Mouse (Mus musculus) embryonic facial prominence, embryonic 12.5 days (tissue): ENCODE results near the gene Krtap5-4. TPM values are rescaled to one million over a fixed set of nuclear protein-coding genes. Genes with fewer than 3 reads are reported as not detected.
"Not testable (repeated sequence)": the region's sequence is repeated elsewhere in the genome, so short reads cannot be mapped to it uniquely, and the experiment has no call there.

Experiments
- ATAC-seq: fragments of 200-750 bp; cut with Nextera tagmentation; 2 replicates; pipeline ENCODE4 v1.8.0; 2017; ENCODE audit not compliant: insufficient number of reproducible peaks, insufficient read depth, low FRiP score, low TSS enrichment
- H3K27ac ChIP-seq: fragments of 300-500 bp; sonication (generic); 2 replicates; pipeline ENCODE4 v1.5.1; 2016; ENCODE audit warnings: mild to moderate bottlenecking
- H3K27me3 ChIP-seq: fragments of 300-500 bp; sonication (generic); 2 replicates; pipeline ENCODE4 v1.6.1; 2016; ENCODE audit warnings: mild to moderate bottlenecking, moderate library complexity
- H3K36me3 ChIP-seq: fragments of 300-500 bp; sonication (generic); 2 replicates; pipeline ENCODE4 v1.6.1; 2016; ENCODE audit warnings: mild to moderate bottlenecking
- H3K4me1 ChIP-seq: fragments of 300-500 bp; sonication (generic); 2 replicates; pipeline ENCODE4 v1.6.1; 2016
- H3K4me2 ChIP-seq: fragments of 300-500 bp; sonication (generic); replicated peaks from 2 replicates; pipeline ENCODE4 v1.6.1; 2016; ENCODE audit warnings: mild to moderate bottlenecking, moderate library complexity
- H3K4me3 ChIP-seq: fragments of 300-500 bp; sonication (generic); 2 replicates; pipeline ENCODE4 v1.5.1; 2016; ENCODE audit warnings: mild to moderate bottlenecking
- H3K9ac ChIP-seq: fragments of 300-500 bp; sonication (generic); 2 replicates; pipeline ENCODE4 v1.6.1; 2016; ENCODE audit warnings: mild to moderate bottlenecking, moderate library complexity
- H3K9me3 ChIP-seq: fragments of 300-500 bp; sonication (generic); 2 replicates; pipeline ENCODE4 v1.6.1; 2016; ENCODE audit warnings: mild to moderate bottlenecking, moderate library complexity
- WGBS: fragments of 180-500 bp; shearing (Covaris S2); methylation state at CpG from one replicate; pipeline ENCODE4 v1.1.7; 2016; 5-methylcytosine and 5-hydroxymethylcytosine counted together
- polyA plus RNA-seq: library from polyadenylated mRNA; unstranded; fragments of >200 nt; fragmentation: Nextera tagmentation; extraction: Ambion mirVana; gene quantifications from 2 replicates; pipeline ENCODE4 v1.2.1, GENCODE M21; 2016

The Krtap5-4 gene
- polyA plus RNA-seq, 1 experiment from 2014 or later = not detected

GRCm38 (mm10) chr7:142293851-142294250 lies 9.5 kb upstream of the Krtap5-4 start:
- not testable (repeated sequence) for H3K4me2 ChIP-seq, H3K36me3 ChIP-seq, H3K27ac ChIP-seq, H3K27me3 ChIP-seq, H3K9me3 ChIP-seq, H3K4me1 ChIP-seq, H3K4me3 ChIP-seq, H3K9ac ChIP-seq, ATAC-seq
- 0% methylated on average over 2 of the region's 2 CpGs for WGBS

- no peak for ATAC-seq
- Histone ChIP-seq H3K4me3 (no peak overlapping the region), H3K9me3 (no peaks in the 10 kb centered on the region), H3K36me3 (no peaks in the 10 kb centered on the region), H3K27ac (no peak overlapping the region), H3K4me2 (no peak overlapping the region), H3K9ac (no peak overlapping the region), H3K4me1 (no peaks in the 10 kb centered on the region), H3K27me3 (0 out of 2 replicates have a peak, but pooled peaks cover 3% of the 10 kb centered on the region)
Measured at GRCm38 (mm10) chr7:142295418-142295817, 7.9 kb upstream of the Krtap5-4 start.

GRCm38 (mm10) chr7:142296108-142296507 lies 7.2 kb upstream of the Krtap5-4 start:
- not testable (repeated sequence) for H3K9ac ChIP-seq, H3K36me3 ChIP-seq, H3K27me3 ChIP-seq, H3K9me3 ChIP-seq, ATAC-seq, H3K27ac ChIP-seq, H3K4me3 ChIP-seq, H3K4me1 ChIP-seq, H3K4me2 ChIP-seq
- whole genome bisulfite sequencing = 46% methylated on average over 4 of the region's 4 CpGs

GRCm38 (mm10) chr7:142297018-142297417 lies 6.3 kb upstream of the Krtap5-4 start, which contains the start of gene Krtap5-1:
Gene Krtap5-1, minus strand, starts transcription at chr7:142297118.
- H3K4me2 ChIP-seq, H3K36me3 ChIP-seq, H3K9ac ChIP-seq, H3K4me3 ChIP-seq, H3K9me3 ChIP-seq, H3K27ac ChIP-seq, H3K4me1 ChIP-seq, ATAC-seq, H3K27me3 ChIP-seq: not testable (repeated sequence)

- not testable (repeated sequence) for H3K4me2 ChIP-seq, ATAC-seq, H3K4me3 ChIP-seq, H3K9me3 ChIP-seq, H3K27me3 ChIP-seq, H3K9ac ChIP-seq, H3K27ac ChIP-seq, H3K36me3 ChIP-seq, H3K4me1 ChIP-seq
- WGBS = 100% methylated on average over 1 of the region's 1 CpGs
Measured at GRCm38 (mm10) chr7:142303929-142304328, 580 bp downstream of the Krtap5-4 start.

GRCm38 (mm10) chr7:142314600-142315285 lies 11.4 kb downstream of the Krtap5-4 start:
- Histone ChIP-seq H3K4me3 (no peak overlapping the region), H3K27ac (no peak overlapping the region), H3K4me1 (peaks cover 6% of the 10 kb centered on the region; the same call in 1 of the 2 replicates), H3K36me3 (no peaks in the 10 kb centered on the region), H3K27me3 (no peaks in the 10 kb centered on the region), H3K9me3 (no peaks in the 10 kb centered on the region), H3K4me2 (no peak overlapping the region), H3K9ac (no peak overlapping the region)
- WGBS = 50% methylated on average over 5 of the region's 5 CpGs
- ATAC-seq = no peak

GRCm38 (mm10) chr7:142316558-142316957 lies 13.2 kb downstream of the Krtap5-4 start:
- Histone ChIP-seq H3K9ac (no peak overlapping the region), H3K27ac (no peak overlapping the region), H3K36me3 (no peaks in the 10 kb centered on the region), H3K4me1 (peaks cover 20% of the 10 kb centered on the region; the same call in 1 of the 2 replicates), H3K4me2 (no peak overlapping the region), H3K4me3 (no peak overlapping the region), H3K9me3 (no peaks in the 10 kb centered on the region), H3K27me3 (no peaks in the 10 kb centered on the region)
- ATAC-seq = no peak
- WGBS = 35% methylated on average over 6 of the region's 6 CpGs

- no peak overlapping the region; the same call in 1 of the 2 replicates for H3K9ac ChIP-seq
- no peak overlapping the region for H3K27ac ChIP-seq
- no peaks in the 10 kb centered on the region for H3K27me3 ChIP-seq
- H3K4me3 ChIP-seq = no peak overlapping the region
- no peak overlapping the region for H3K4me2 ChIP-seq
- 81% methylated on average over 5 of the region's 5 CpGs for whole genome bisulfite sequencing
- no peaks in the 10 kb centered on the region for H3K36me3 ChIP-seq
- peaks cover 23% of the 10 kb centered on the region; the same call in 1 of the 2 replicates for H3K4me1 ChIP-seq
- ATAC-seq = no peak
- H3K9me3 ChIP-seq = no peaks in the 10 kb centered on the region
Measured at GRCm38 (mm10) chr7:142317216-142317615, 13.9 kb downstream of the Krtap5-4 start.

- no peak overlapping the region for H3K9ac ChIP-seq
- H3K36me3 ChIP-seq = no peaks in the 10 kb centered on the region
- H3K27me3 ChIP-seq = no peaks in the 10 kb centered on the region
- no peak for ATAC-seq
- H3K9me3 ChIP-seq = no peaks in the 10 kb centered on the region
- peaks cover 23% of the 10 kb centered on the region; the same call in 1 of the 2 replicates for H3K4me1 ChIP-seq
- no peak overlapping the region for H3K4me2 ChIP-seq
- WGBS = 79% methylated on average over 11 of the region's 11 CpGs
- no peak overlapping the region; the same call in 1 of the 2 replicates for H3K27ac ChIP-seq
- no peak overlapping the region for H3K4me3 ChIP-seq
Measured at GRCm38 (mm10) chr7:142319124-142319523, 15.8 kb downstream of the Krtap5-4 start.

- Histone ChIP-seq H3K4me3 (no peak overlapping the region), H3K9ac (no peak overlapping the region), H3K27me3 (no peaks in the 10 kb centered on the region), H3K4me2 (no peak overlapping the region), H3K36me3 (no peaks in the 10 kb centered on the region), H3K27ac (peak overlapping the region; percentile 75), H3K9me3 (no peaks in the 10 kb centered on the region), H3K4me1 (peaks cover 23% of the 10 kb centered on the region; the same call in 1 of the 2 replicates)
- no peak for ATAC-seq
- WGBS = 25% methylated on average over 2 of the region's 2 CpGs
Measured at GRCm38 (mm10) chr7:142320906-142321305, 17.6 kb downstream of the Krtap5-4 start.

GRCm38 (mm10) chr7:142321637-142322306 lies 18.4 kb downstream of the Krtap5-4 start:
- H3K27me3 ChIP-seq, H3K9me3 ChIP-seq, H3K36me3 ChIP-seq, H3K9ac ChIP-seq, H3K4me3 ChIP-seq, H3K4me2 ChIP-seq: not testable (repeated sequence)
- peak; percentile 77 for ATAC-seq
- WGBS = 26% methylated on average over 6 of the region's 10 CpGs
- Histone ChIP-seq H3K4me1 (peaks cover 23% of the 10 kb centered on the region; the same call in 1 of the 2 replicates), H3K27ac (peak overlapping the region; percentile 80)

- H3K4me3 ChIP-seq = no peak overlapping the region
- no peak overlapping the region for H3K9ac ChIP-seq
- H3K27ac ChIP-seq = peak overlapping the region; percentile 80
- H3K4me1 ChIP-seq = peaks cover 23% of the 10 kb centered on the region; the same call in 1 of the 2 replicates
- no peak for ATAC-seq
- H3K27me3 ChIP-seq = no peaks in the 10 kb centered on the region
- whole genome bisulfite sequencing = 82% methylated on average over 6 of the region's 6 CpGs
- no peak overlapping the region for H3K4me2 ChIP-seq
- H3K36me3 ChIP-seq = no peaks in the 10 kb centered on the region
- no peaks in the 10 kb centered on the region for H3K9me3 ChIP-seq
Measured at GRCm38 (mm10) chr7:142322641-142323040, 19.3 kb downstream of the Krtap5-4 start.
